Mouse (Mus musculus) neutrophil, adult 5-6 weeks (primary cell): Measurements from ENCODE around the gene Shcbp1l. TPM values are rescaled to one million over a fixed set of nuclear protein-coding genes. Genes with fewer than 3 reads are reported as not detected.

Experiments
- total RNA-seq: library from RNA; stranded (forward); fragments of 200-1000 nt; gene quantifications from 2 replicates; pipeline ENCODE4 v1.2.3, GENCODE M21; 2017

The Shcbp1l gene
- total RNA-seq, 1 experiment from 2014 or later, result 6.1 TPM

Other genes with a start within 250 kb of the Shcbp1l start
- gene Lamc2, start 238.7 kb upstream of the Shcbp1l start, total RNA-seq, result 0.12 TPM in 1 of 2 replicates, not detected in the other
- gene Lamc1, start 92.4 kb upstream of the Shcbp1l start, total RNA-seq, result 12.2 and 13.8 TPM in 2 replicates
- 124 and 138 TPM in 2 replicates for gene Dhx9, start 62.5 kb downstream of the Shcbp1l start, total RNA-seq
- gene Npl, start 124.9 kb downstream of the Shcbp1l start, total RNA-seq, result not detected in 2 replicates
- gene Rgs8, start 227.9 kb downstream of the Shcbp1l start, total RNA-seq, result not detected in 2 replicates